Mouse (Mus musculus) liver, postnatal 0 days (tissue): Measurements from ENCODE around the gene Slc39a11.

Source experiments
- CTCF ChIP-seq: sonication (generic); IDR thresholded peaks from 2 replicates; pipeline ENCODE4 v1.5.1; 2016; ENCODE audit warnings: antibody characterized with exemption, low read depth
- EP300 ChIP-seq: IDR thresholded peaks from 2 replicates; pipeline ENCODE4 v1.6.1; 2016; ENCODE audit warnings: antibody characterized with exemption, low read depth, mild to moderate bottlenecking

- TF ChIP-seq CTCF (no peak), EP300 (no peak)
Measured at GRCm38 (mm10) chr11:113510969-113511625, 138.8 kb downstream of the Slc39a11 start.
